Mouse (Mus musculus) kidney, postnatal 25 days (tissue): ENCODE data around the gene Creld2.

Experiments
- DNase-seq, 2 experiments: peaks; one replicate each; pipeline ENCODE4 v3.0.0; 2021; ENCODE audit warnings: mixed read lengths in 2 of 2

Gene Creld2

GRCm38 (mm10) chr15:88829791-88830440 lies 10.5 kb downstream of the Creld2 start:
- DNase-seq: peak; percentile 72 to 90

DNA sequence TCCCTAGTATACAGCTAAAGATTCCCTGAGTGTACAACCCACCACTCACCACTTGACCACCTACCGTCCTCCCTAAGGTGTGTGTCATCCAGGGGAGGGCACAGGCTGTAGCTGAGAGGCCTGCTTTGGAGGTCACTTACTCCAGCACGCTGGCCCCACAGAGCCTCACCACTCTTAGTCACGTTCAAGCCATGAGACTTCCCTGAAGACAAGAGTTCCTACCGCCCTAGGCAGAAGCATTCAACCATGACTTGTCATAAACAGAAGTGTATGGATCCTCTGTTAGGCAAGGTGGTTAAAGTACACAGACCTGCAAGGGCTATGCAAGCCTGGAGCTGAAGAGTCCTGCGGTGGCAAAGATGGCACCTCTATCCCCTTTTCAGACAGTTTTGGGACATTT lies 11.2 kb downstream of the Creld2 start:
- DNase-seq: peak in 1 of 2 experiments; percentile 78

DNA sequence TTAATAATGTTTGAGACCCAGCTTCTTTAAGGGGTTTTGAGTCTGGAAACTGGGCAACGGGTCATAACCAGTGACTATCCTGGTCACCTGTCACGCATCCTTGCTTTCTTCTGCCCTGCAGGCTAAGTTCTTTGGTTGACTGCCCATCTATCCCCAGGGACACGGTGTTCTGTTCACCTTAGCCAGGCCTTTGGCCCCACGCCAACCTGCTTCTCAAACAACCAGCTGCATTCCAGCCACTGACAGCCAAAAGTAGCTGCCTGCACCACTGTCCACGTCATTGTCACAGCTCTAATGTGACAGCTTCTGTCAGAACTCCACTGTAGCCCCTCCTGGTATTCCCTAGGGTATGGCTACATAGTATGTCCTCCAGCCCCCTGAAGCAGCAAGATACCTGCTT lies 12.0 kb downstream of the Creld2 start:
- peak; percentile 97 to 98 for DNase-seq

GRCm38 (mm10) chr15:88832536-88832935 lies 13.1 kb downstream of the Creld2 start:
- DNase-seq: peak; percentile 62 to 85

- DNase-seq: peak in 1 of 2 experiments; percentile 63
Observed at GRCm38 (mm10) chr15:88836031-88836430, 16.6 kb downstream of the Creld2 start.

DNA sequence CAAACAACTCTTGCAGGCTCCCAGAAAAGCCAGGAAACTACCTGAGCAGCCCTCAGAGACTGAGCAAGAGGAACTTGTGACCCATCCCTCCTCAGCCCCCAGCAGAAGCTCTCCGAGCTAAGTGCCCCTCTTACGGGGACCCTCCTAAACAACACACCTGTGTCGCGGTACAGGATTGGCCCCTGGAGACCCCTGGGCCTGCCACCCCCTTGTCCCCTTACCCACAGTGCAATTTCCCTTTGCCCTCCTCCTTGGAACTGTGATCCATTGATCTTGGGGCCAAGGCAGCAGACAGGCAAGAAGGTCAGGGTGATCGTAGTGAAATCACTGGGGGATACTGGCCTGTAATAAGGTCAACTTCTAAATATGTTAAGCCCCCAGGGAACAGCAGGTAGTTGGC lies 17.1 kb downstream of the Creld2 start:
- DNase-seq: no peak

DNA sequence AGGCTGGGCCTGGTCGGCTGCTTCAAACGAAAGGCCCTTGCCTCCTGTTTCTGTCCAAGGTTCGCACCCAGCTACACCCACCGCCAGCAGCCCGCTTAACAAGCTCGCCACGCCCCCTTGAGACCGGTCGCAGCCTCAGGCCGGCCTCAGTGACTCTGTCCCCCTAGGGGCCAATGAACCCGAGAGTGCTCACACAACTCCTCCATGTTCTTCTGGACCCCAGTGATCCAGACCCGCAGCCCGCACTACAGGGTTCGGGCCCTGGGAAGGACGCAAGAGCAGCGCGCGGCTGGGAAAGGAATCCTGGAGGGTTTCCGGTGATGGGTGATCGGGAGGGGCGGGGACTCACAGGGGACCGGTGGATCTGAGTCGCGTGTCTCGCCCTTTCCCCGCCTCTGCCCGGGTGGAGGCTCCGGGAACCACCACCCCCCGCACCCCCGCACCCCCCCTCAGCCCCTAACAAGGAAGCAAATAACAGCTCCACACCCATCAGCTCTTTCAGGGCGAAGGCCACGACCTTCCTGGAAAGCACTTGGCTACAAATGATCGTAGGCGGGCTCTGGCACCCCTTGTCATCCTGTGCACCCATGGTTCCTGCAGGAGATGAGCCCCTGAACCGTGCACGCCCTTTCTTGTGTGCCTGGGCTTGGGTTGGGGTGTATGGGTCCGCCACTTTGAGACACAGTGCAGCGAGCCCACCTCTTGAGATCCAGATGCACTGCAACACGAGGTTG lies 17.9 kb downstream of the Creld2 start:
- peak; percentile 84 to 94 for DNase-seq

DNA sequence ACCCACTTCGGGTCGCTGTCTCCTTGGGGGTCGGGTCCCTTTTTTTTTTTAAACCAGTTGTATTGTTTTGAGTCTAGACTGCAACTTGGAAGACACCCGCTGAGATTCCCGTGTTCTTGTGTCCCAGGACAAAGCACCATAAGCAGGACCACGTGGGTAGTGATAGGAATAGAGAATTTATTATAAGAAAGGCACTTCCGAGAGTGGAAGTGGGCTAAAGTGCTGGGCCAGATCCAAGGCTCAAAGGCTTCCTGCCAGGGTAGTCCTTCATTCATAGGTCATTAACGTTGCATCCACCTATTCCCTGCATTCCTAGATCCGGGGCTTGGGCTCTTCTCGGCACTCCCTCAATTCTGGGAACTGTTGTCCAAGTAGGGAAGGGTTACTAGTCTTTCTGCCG lies 18.5 kb downstream of the Creld2 start:
- peak; percentile 74 to 83 for DNase-seq

- DNase-seq: peak; percentile 83 to 94
Observed at GRCm38 (mm10) chr15:88839271-88839670, 19.8 kb downstream of the Creld2 start.

- peak; percentile 69 to 92 for DNase-seq
Observed at GRCm38 (mm10) chr15:88840126-88840525, 20.7 kb downstream of the Creld2 start.

DNA sequence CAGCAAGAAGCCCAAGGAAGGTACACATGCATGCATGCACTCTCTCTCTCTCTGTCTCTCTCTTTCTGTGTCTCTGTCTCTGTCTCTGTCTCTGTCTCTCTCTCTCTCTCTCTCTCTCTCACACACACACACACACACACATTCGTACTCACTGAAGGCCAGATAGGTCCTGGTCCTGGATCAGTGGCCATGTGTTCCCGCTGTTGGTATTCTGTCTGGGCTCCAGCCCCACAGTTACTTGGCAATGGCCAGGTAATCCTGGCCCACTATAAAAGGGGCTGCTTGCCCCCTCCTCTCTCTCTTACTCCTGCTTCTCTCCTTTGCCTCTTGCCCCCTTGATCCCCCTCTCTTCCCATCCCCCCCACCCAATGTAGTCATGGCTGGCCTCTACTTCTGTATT lies 21.7 kb downstream of the Creld2 start:
- DNase-seq: no peak

DNA sequence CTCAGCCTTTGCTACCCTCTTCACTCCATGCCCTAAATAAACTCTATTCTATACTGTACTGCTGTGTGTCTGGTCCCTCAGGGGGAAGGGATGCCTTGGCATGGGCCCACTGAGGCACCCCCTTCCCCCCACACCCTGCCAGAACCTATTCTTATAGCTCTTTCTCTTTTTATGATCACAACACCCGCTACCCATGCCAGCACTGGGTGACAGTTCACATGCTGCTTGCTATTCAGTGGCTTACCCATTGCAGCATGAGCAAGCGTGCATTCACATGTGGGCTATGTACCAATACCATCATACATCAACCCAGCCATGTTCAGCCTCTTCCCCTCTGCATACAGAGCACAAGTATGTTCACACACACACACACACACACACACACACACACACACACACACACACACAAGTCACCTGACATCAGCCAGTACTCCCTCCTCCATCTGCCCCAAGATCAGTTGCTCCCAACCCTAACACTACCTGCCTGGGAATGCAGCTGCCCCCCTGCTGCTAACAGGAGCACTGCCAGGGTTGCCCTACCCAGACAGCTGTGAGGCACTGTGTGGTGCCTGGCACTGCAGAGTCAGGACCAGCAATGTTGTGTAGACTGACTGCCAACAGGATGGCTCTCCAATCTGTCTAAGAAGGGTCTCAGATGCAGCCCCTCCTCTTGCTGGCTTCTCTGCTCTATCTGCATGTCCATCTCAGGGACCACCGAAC lies 22.3 kb downstream of the Creld2 start:
- peak in 1 of 2 experiments; percentile 58 for DNase-seq

- DNase-seq: no peak
Observed at GRCm38 (mm10) chr15:88842300-88842673, 22.8 kb downstream of the Creld2 start.

DNA sequence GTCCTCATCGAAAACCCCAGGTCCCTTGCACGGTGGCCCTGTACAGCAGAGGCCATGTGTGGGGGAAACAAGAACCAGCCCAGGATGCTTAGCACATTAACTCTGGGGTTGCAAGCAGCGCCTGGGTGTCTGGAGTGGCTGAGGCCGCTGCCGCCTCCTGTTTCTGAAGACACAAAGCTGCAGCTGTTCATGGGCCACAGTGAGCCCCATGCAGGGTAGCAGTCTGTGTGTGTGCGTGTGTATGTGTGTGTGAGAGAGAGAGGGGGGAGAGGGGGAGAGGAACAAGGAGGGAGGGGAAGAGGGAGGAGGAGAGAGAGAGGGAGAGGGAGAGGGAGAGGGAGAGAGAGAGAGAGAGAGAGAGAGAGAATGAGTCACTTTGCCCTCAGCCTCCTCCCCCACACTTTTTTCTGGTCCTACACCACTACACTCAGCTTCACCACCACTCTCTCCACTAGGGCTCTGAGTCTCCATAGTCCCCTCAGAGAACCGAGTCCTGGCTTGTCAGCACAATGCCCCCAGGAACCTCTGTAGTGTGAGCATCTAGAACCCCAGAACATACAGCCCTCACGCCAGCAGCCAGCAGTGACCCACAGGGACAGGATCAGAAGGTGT lies 24.1 kb downstream of the Creld2 start:
- peak in 1 of 2 experiments; percentile 42 for DNase-seq

DNA sequence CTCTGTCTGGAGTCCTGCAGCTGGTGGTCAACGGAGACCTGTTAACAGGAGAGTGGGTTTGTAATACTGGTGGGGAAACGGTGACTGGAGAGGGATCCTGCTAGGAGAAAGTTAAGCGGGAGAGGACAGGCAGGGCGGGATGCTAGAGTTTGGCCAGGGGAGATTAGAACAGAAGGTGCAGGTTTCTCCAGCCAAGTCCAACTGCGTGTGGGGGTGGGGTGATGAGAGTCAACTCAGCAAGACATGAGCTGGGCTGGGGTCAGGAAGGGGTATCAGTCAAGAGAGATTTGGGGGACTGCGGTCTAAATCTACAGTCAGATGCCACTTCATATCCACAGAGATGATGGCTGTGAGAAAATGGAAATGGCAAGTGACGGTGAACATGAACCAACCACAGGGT lies 25.5 kb downstream of the Creld2 start:
- DNase-seq: peak in 1 of 2 experiments; percentile 44

GRCm38 (mm10) chr15:88848661-88849060 lies 29.2 kb downstream of the Creld2 start:
- no peak for DNase-seq

DNA sequence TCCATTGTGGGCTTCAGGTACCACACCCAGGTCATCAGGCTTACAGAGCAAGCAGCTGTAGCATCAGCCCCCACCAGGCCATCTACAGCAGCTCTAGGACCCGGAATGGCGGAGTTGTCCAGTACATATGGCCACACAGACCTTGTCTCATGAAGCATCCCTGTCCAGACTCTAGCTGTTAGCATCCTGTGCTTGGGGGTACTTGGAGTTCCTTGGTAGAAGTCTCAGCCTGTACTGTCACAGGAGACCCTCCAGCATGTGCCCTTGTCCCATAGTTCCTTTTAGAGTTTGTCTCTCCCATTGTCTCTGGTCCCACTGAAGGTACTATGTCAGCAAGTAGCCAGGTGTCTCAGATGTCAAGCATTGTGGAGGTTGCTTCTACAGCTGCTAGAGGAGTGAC lies 30.2 kb downstream of the Creld2 start:
- DNase-seq: no peak

DNA sequence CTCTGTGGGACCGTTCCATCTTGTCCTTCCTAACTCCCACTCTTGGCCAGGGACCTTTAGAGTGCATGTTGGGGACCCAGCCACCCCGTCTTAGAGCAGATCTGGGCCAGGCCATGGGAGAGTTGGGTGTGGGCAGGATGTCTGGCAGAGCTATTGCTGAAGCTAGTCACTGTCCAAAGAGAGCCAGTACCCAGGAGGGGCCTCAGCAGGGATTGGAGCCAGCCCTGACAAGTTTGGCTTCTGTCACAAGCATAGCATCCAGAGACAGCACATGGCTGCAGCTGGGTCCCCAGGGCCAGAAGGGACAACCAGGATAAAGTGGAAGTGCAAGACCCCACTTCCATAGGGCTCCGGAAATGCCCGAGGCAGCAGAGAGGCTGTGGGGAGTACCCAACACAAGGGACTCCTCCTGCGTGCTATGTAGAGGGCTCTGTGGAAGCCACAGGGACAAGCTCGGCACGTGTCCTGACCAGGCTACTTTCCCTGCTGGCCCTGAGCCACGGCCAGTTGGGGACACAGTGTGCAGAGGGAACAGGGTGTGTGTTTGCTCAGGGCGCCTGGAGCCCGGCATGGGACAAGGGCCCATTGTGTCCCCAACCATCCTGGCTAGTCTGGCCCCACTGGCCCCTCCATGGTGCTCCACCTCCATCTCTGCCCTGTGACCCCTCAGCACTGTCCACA lies 30.8 kb downstream of the Creld2 start:
- DNase-seq: peak; percentile 91 to 98

- peak; percentile 75 to 91 for DNase-seq
Observed at GRCm38 (mm10) chr15:88851076-88851475, 31.6 kb downstream of the Creld2 start.

DNA sequence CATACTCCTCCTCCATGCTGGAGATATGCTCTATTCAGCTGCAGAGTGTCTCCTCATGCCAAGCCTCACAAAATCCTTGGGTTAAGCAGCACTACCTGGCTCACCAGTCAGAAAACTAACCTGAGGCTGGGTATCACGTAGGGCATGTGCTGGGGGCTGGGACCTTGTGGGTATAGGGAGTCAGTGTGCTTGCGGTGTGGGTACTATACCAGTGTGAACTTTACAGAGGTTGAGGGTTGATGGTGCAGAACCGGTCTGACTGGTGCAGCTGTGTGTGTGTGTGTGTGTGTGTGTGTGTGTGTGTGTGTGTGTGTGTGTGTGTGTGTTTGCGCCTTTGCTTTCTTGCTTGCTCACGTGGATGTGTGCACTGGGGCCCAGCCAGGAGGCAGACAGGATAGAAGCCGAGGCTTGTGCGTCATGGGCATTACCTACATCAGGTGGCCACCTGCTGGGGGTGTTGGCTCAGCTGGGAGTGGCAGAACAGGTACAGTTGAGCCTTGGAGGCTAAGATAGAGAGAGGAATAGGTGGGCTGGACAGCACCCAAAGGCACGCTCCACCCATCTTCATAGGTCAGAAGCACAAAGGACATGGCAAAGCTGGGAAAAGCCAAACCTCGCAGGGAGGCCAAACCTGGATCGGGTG lies 32.2 kb downstream of the Creld2 start:
- peak; percentile 85 to 97 for DNase-seq

DNA sequence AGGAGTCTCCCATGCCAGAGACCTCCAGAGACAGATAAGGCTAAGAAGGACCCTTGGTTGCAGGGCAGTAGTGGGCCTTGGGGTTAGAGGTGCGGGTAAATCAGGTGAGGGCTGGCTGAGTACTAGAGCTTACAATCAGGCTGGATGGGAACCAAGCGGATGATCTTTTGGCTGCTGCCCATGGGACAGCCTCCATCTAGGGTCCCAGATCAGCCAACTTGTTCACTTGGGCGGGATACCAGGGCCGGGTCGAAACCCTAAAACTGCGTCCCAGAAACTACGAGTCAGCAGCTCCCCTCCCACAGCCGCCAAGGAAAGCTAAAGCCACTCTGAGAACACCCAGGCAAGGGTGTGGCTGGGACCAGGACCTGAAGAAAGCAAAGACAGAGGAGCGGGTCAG lies 33.7 kb downstream of the Creld2 start:
- DNase-seq: peak in 1 of 2 experiments; percentile 52
